Mouse (Mus musculus) liver, postnatal 0 days (tissue): ENCODE measurements around the gene Gadd45gip1.

Source experiments
- CTCF ChIP-seq: sonication (generic); IDR thresholded peaks from 2 replicates; pipeline ENCODE4 v1.5.1; 2016; ENCODE audit warnings: antibody characterized with exemption, low read depth
- EP300 ChIP-seq: IDR thresholded peaks from 2 replicates; pipeline ENCODE4 v1.6.1; 2016; ENCODE audit warnings: antibody characterized with exemption, low read depth, mild to moderate bottlenecking

DNA sequence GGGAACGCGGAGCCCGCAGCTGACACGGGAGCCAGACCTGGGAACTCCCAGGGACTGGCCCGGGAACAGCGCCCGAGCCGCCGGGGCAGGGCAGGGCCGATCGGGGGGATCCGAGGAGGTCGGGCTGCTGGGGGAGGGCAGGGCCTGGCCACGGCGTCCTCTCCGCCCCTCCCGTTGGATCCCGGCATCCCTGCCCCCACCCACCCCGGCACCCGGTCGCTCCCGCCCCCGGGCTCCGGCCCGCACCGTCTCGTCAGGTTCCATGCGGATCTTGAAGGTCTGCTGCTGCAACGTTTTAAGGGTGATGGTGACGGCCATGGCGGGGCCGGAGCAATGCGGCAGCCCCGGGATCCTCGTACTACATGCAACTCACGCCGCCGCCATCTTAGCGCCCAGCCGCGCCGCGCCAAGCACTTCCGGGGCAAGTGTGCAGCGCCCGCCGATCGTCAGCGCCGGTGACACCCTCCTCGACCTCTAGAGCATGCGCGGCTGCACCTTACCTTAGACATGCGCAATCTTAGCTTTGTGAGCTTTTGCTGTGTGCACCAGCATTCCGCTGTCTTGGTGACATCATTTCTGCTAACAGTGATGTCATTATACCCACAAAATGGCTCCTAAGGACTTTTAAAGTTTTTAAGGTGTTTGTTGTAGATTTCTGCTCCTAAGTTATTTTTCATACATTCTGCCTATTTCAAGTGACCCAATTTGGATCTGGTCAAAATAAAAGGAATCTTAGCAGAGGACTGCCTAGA lies 9.1 kb downstream of the Gadd45gip1 start, which contains the start of gene Rad23a:
- TF ChIP-seq CTCF (no peak), EP300 (no peak)
